Mouse (Mus musculus): ENCODE data around the gene Cyp4f37. TPM values are rescaled to one million over a fixed set of nuclear protein-coding genes. Genes with fewer than 3 reads are reported as not detected.
A peak's percentile ranks its signal among the peaks of the same experiment; 100 is the strongest.
"Not testable (repeated sequence)": the region's sequence is repeated elsewhere in the genome, so short reads cannot be mapped to it uniquely, and the experiment has no call there.

Cyp4f37 gene
- polyA plus RNA-seq, 1 experiment from 2014 or later: not detected

GRCm38 (mm10) chr17:32634242-32634971, 13.3 kb downstream of the Cyp4f37 start:
- DNase-seq; H3K36me3 ChIP-seq; H3K9me3 ChIP-seq (replicated peaks); H3K9ac ChIP-seq; ATAC-seq (ENCODE audit: low read depth); H3K4me1 ChIP-seq (replicated peaks); H3K27me3 ChIP-seq; H3K27ac ChIP-seq: not testable (repeated sequence)
- WGBS (ENCODE audit: insufficient replicate concordance): 70% methylated on average over 9 of the region's 9 CpGs
- peak overlapping the region; percentile 57 for H3K4me2 ChIP-seq
- H3K4me3 ChIP-seq (replicated peaks): peak overlapping the region; percentile 21; the same call in 1 of the 2 replicates

- H3K4me3 ChIP-seq (replicated peaks): peak overlapping the region; percentile 21; the same call in 1 of the 2 replicates
- H3K36me3 ChIP-seq: no peaks in the 10 kb centered on the region
- H3K27me3 ChIP-seq: no peaks in the 10 kb centered on the region
- peak overlapping the region; percentile 57 for H3K4me2 ChIP-seq
- WGBS (ENCODE audit: insufficient replicate concordance): under 1% methylated on average over 17 of the region's 17 CpGs
- no peaks in the 10 kb centered on the region for H3K9me3 ChIP-seq (replicated peaks)
- peak; percentile 63 for ATAC-seq (ENCODE audit: low read depth)
- H3K4me1 ChIP-seq (replicated peaks): 0 out of 2 replicates have a peak, but pooled peaks cover 2% of the 10 kb centered on the region
- DNase-seq: peak; percentile 43
- no peak overlapping the region for H3K9ac ChIP-seq
- H3K27ac ChIP-seq: no peak overlapping the region
Observed at GRCm38 (mm10) chr17:32634972-32635314, 13.8 kb downstream of the Cyp4f37 start.

DNA sequence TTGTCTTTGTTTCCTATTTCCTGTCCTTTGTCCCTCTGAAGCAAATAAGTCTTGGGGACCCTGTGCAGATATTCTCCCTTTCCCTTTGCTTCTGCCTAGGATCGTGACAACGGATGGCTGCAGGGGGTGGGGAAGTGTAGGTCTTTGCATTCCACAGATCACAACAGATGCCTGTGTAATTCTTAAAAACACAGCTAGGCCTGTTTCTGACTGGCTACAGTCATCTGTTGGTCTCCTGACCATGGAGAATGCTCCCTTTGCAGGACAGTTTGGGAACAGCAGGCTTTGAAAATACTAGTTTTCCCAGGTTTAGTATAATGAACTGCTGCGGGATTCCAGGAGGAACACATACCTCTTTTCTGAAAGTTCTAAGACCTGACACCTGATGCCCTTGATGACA, 15.2 kb downstream of the Cyp4f37 start:
- H3K27me3 ChIP-seq: no peaks in the 10 kb centered on the region
- DNase-seq: no peak
- no peak overlapping the region for H3K4me3 ChIP-seq (replicated peaks)
- no peak overlapping the region for H3K4me2 ChIP-seq
- H3K27ac ChIP-seq: no peak overlapping the region
- H3K9me3 ChIP-seq (replicated peaks): no peaks in the 10 kb centered on the region
- no peaks in the 10 kb centered on the region for H3K36me3 ChIP-seq
- no peak for ATAC-seq (ENCODE audit: low read depth)
- H3K9ac ChIP-seq: no peak overlapping the region
- 0 out of 2 replicates have a peak, but pooled peaks cover 2% of the 10 kb centered on the region for H3K4me1 ChIP-seq (replicated peaks)
- WGBS (ENCODE audit: insufficient replicate concordance): 45% methylated on average over 3 of the region's 3 CpGs

DNA sequence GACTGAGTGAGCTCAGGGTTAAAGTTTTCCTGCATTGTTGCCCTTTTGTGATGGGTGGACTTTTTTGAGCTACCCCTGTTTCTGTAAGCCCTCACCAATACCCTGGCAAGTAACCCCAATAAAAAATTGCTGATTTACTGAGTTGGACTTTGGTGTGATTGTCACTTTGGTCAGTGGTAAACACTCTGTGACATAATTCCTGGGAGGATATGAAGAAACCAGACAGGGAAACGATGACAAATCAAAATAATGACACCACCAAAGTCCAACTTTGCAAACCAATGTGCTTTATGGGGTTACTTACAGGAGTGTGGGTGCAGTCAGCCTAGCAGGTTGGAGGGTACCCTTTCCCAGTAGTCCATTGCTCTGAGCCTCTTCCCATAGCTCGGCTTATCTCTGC, 16.0 kb downstream of the Cyp4f37 start:
- H3K4me3 ChIP-seq (replicated peaks): no peak overlapping the region
- H3K4me2 ChIP-seq: no peak overlapping the region
- H3K9me3 ChIP-seq (replicated peaks): no peaks in the 10 kb centered on the region
- ATAC-seq (ENCODE audit: low read depth) (no peak), DNase-seq (no peak)
- no peak overlapping the region for H3K27ac ChIP-seq
- 0 out of 2 replicates have a peak, but pooled peaks cover 2% of the 10 kb centered on the region for H3K4me1 ChIP-seq (replicated peaks)
- no peak overlapping the region for H3K9ac ChIP-seq
- no peaks in the 10 kb centered on the region for H3K27me3 ChIP-seq
- WGBS (ENCODE audit: insufficient replicate concordance): 59% methylated on average over 2 of the region's 2 CpGs
- H3K36me3 ChIP-seq: no peaks in the 10 kb centered on the region

DNA sequence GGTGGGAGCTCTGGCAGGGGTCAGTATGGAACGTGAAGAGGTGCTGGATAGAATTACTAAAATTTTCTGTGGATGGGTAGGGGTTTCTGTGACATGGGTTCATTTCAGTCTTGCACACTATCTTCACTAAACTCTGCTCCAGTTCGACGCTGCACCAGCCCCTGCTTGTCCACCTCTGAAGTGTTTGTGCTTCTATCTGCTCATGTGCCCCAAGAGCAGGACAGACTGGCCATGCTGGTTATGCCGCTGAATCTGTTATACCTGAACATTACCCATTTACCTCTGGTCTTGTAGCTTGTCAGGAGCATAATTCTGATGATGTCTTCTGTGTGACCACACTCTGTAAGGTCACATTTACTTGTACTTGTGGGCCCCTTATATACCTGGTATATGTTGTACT, 25.5 kb downstream of the Cyp4f37 start:
- no peaks in the 10 kb centered on the region for H3K27me3 ChIP-seq
- no peaks in the 10 kb centered on the region for H3K9me3 ChIP-seq (replicated peaks)
- ATAC-seq (ENCODE audit: low read depth): no peak
- no peak overlapping the region for H3K4me2 ChIP-seq
- DNase-seq: no peak
- no peaks in the 10 kb centered on the region for H3K4me1 ChIP-seq (replicated peaks)
- H3K9ac ChIP-seq: no peak overlapping the region
- WGBS (ENCODE audit: insufficient replicate concordance): 64% methylated on average over 4 of the region's 4 CpGs
- H3K36me3 ChIP-seq: no peaks in the 10 kb centered on the region
- H3K27ac ChIP-seq: no peak overlapping the region
- no peak overlapping the region for H3K4me3 ChIP-seq (replicated peaks)

DNA sequence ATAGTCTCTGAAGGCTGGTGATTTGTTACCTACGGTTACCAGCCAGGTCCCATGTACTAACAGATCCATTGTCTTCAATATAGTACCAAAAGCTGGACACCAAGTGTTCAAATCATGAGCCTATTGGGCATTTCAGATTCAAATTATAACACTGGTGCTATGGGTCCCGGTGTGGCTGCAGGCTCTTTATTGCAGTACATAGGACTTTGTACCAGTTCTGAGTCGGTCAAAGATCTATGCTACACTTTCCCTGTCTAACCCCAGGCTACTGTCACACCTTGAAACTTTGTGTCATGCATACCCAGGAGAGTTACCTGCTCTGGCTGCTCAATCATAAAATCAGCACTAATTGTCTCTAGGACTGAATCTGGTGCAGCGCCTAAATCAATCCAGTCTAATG, 32.8 kb downstream of the Cyp4f37 start:
- Histone ChIP-seq H3K9ac (no peak overlapping the region), H3K9me3 (replicated peaks) (0 out of 2 replicates have a peak, but pooled peaks cover 6% of the 10 kb centered on the region), H3K27me3 (no peaks in the 10 kb centered on the region), H3K4me1 (replicated peaks) (no peaks in the 10 kb centered on the region), H3K36me3 (no peaks in the 10 kb centered on the region), H3K4me3 (replicated peaks) (no peak overlapping the region), H3K27ac (no peak overlapping the region), H3K4me2 (no peak overlapping the region)
- no peak for ATAC-seq (ENCODE audit: low read depth)
- no peak for DNase-seq
- 67% methylated on average over 4 of the region's 4 CpGs for whole genome bisulfite sequencing (ENCODE audit: insufficient replicate concordance)

DNA sequence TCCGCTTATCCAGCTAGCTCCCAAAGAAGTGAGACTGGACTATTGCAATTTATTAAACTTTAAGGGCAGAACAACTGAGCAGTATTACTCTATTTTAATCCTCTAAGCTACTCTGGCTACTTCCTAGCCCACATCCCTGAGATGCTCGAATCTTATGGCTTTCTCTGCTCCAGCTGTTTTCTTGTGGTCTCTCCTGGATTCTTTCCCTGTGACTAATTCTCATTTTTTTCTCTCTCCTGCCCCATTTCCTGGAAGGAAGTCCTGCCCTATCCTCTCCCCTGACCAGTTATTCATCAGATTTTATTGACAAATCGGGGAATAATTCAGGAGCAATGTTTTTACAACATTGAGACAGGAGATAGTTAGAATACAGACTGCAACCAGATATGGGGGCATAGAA, 35.9 kb downstream of the Cyp4f37 start:
- DNase-seq (no peak), ATAC-seq (ENCODE audit: low read depth) (no peak)
- Histone ChIP-seq H3K27me3 (no peaks in the 10 kb centered on the region), H3K4me3 (replicated peaks) (no peak overlapping the region), H3K9me3 (replicated peaks) (0 out of 2 replicates have a peak, but pooled peaks cover 6% of the 10 kb centered on the region), H3K4me2 (no peak overlapping the region), H3K36me3 (no peaks in the 10 kb centered on the region), H3K4me1 (replicated peaks) (no peaks in the 10 kb centered on the region), H3K9ac (no peak overlapping the region), H3K27ac (no peak overlapping the region)
- WGBS (ENCODE audit: insufficient replicate concordance): 33% methylated on average over 3 of the region's 3 CpGs

GRCm38 (mm10) chr17:32658246-32658645, 37.1 kb downstream of the Cyp4f37 start:
- H3K4me2 ChIP-seq: no peak overlapping the region
- no peak overlapping the region for H3K27ac ChIP-seq
- no peaks in the 10 kb centered on the region for H3K36me3 ChIP-seq
- no peaks in the 10 kb centered on the region for H3K4me1 ChIP-seq (replicated peaks)
- H3K4me3 ChIP-seq (replicated peaks): no peak overlapping the region
- ATAC-seq (ENCODE audit: low read depth) (no peak), DNase-seq (no peak)
- no peak overlapping the region for H3K9ac ChIP-seq
- 0 out of 2 replicates have a peak, but pooled peaks cover 6% of the 10 kb centered on the region for H3K9me3 ChIP-seq (replicated peaks)
- no peaks in the 10 kb centered on the region for H3K27me3 ChIP-seq
- WGBS (ENCODE audit: insufficient replicate concordance): 55% methylated on average over 1 of the region's 1 CpGs

- WGBS (ENCODE audit: insufficient replicate concordance): 49% methylated on average over 2 of the region's 2 CpGs
- Histone ChIP-seq H3K4me3 (replicated peaks) (no peak within 1 kb of the TSS), H3K4me2 (no peak within 1 kb of the TSS)
Observed at GRCm38 (mm10) chr17:32658712-32659111, 37.6 kb downstream of the Cyp4f37 start, which contains the start of gene Cyp4f40. Gene Cyp4f40, plus strand, starts transcription at chr17:32658900.

DNA sequence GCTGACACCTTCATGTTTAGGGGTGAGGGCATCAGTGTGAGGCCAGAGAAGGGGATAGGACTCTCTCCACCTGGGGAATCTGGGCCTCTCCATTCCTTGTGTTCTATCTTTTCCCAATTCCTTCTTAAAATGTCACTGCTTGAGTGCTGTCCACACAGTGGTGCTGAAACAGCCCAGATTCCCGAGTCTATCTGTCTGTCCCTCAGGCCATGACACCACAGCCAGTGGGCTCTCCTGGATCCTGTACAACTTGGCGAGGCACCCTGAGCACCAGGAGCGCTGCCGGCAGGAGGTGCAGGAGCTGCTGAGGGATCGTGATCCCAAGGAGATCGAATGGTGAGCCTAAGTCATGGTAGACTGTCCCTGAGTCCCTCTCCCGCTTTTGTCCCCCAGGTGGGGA, 52.9 kb downstream of the Cyp4f37 start:
- 49% methylated on average over 7 of the region's 7 CpGs for WGBS (ENCODE audit: insufficient replicate concordance)
- Histone ChIP-seq H3K27me3 (no peaks in the 10 kb centered on the region), H3K4me1 (replicated peaks) (no peaks in the 10 kb centered on the region), H3K4me3 (replicated peaks) (no peak overlapping the region), H3K36me3 (no peaks in the 10 kb centered on the region), H3K9me3 (replicated peaks) (no peaks in the 10 kb centered on the region), H3K9ac (no peak overlapping the region), H3K4me2 (no peak overlapping the region), H3K27ac (no peak overlapping the region)
- DNase-seq (no peak), ATAC-seq (ENCODE audit: low read depth) (no peak)

More at GRCm38 (mm10) chr17:32658712-32659111, 37.6 kb downstream of the Cyp4f37 start, which contains the start of gene Cyp4f40:
- Histone ChIP-seq H3K27ac (no peak within 1 kb of the TSS), H3K36me3 (no peaks in the 10 kb centered on the region), H3K27me3 (no peaks in the 10 kb centered on the region), H3K9ac (no peak within 1 kb of the TSS), H3K9me3 (replicated peaks) (0 out of 2 replicates have a peak, but pooled peaks cover 2% of the 10 kb centered on the region), H3K4me1 (replicated peaks) (no peaks in the 10 kb centered on the region)
- no peak for ATAC-seq (ENCODE audit: low read depth)
- DNase-seq: no peak

DNA sequence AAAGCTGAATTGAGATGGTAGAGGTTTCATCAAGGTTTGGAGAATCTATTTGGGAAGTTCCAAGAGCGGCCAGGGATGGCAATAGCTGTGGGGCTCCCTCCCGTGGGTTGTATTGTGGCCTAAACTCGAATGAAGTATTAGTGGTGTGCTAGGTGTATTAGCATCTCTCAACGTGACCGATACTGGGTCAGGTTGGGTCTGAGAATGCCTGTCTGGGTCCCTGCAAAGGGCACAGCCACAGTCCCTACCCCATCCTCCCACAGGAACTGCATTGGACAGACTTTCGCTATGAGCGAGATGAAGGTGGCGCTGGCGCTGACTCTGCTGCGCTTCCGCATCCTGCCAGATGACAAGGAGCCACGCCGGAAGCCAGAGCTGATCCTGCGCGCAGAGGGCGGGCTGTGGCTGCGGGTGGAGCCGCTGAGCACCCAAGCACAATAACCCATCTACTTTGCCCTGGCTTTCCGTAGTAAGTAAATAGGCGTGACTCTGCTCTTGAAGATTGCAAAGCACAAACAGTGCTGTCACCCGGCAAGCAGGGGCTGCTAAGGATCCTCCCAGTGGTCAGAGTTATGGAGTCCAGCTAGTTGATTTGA, 55.0 kb downstream of the Cyp4f37 start:
- Histone ChIP-seq H3K9me3 (replicated peaks) (no peaks in the 10 kb centered on the region), H3K4me1 (replicated peaks) (no peaks in the 10 kb centered on the region), H3K4me3 (replicated peaks) (no peak overlapping the region), H3K36me3 (no peaks in the 10 kb centered on the region), H3K4me2 (no peak overlapping the region), H3K27ac (no peak overlapping the region), H3K9ac (no peak overlapping the region), H3K27me3 (no peaks in the 10 kb centered on the region)
- DNase-seq (no peak), ATAC-seq (ENCODE audit: low read depth) (no peak)
- 36% methylated on average over 21 of the region's 21 CpGs for WGBS (ENCODE audit: insufficient replicate concordance)
